Mouse (Mus musculus) T-helper 2 cell (primary cell): ENCODE data around the gene Pla2r1.

Experiments used
- in situ Hi-C: fragments of 300-600 bp; cut with MboI, MseI; formaldehyde crosslinking; loops from one replicate; pipeline ENCODE4 v1.15.1; 2025; ENCODE audit warnings: high pct_unique_total_duplicates

The Pla2r1 gene

GRCm38 (mm10) chr2:60404763-60405162 lies 148.3 kb downstream of the Pla2r1 start:
- in situ Hi-C loops: no loop called here

DNA sequence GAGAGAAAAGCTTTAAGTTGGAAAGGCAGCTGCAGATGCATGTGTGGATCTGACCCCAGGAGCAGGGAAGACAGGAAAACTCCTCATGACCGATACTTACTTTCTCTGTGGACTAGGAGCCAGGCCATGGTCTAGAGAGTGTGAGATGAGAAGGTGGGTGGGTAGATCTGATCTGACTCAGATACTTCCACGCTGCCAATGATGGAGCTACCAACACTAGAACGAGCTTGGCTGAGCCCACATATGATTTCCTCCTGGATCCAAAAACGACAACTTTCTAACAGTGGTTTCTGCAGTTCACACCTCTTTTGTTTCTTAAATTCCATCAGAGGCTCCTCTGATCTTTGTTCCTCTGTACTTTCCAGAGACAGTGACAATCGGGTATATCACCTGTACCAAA lies 151.4 kb downstream of the Pla2r1 start:
- in situ Hi-C loops: no loop called here

GRCm38 (mm10) chr2:60393786-60394185 lies 159.3 kb downstream of the Pla2r1 start:
- in situ Hi-C loops: no loop called here

GRCm38 (mm10) chr2:60392286-60392685 lies 160.8 kb downstream of the Pla2r1 start:
- in situ Hi-C loops: no loop called here

DNA sequence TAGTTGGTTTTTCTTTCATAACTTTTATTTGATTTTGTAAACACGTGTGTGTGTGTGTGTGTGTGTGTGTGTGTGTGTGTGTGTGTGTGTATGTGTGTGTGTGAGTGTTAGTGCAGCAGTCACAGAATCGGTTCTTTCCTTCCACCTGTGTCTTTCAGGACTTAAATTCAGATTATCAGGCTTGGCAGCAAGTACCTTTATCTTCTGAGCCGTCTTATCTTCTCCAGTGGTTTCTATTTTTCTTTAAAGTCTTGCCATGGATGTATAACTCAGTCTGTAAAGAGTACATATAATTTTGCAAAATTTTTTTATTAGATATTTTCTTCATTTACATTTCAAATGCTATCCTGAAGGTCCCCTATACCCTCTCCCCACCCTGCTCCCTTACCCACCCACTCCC lies 165.7 kb downstream of the Pla2r1 start:
- in situ Hi-C loops: no loop called here

DNA sequence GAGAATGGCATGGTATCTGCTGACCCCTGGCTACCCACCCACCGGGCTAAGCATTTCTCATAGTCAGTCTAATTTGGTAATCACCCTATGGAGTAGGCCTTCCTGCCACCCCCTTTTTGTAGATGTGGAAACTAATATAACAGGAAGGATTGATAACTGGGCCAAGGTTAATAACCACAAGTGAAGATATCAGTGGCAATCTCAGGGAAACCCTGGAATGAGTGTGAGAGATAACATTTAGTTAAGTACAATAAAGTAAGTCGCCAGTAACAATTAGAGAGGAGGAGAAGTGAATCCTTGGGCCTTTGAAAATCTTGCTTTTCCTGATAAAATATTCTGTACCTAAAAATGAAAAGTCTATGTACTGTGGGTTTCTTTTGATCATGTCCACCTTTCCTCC lies 166.3 kb downstream of the Pla2r1 start:
- in situ Hi-C loops: no loop called here

DNA sequence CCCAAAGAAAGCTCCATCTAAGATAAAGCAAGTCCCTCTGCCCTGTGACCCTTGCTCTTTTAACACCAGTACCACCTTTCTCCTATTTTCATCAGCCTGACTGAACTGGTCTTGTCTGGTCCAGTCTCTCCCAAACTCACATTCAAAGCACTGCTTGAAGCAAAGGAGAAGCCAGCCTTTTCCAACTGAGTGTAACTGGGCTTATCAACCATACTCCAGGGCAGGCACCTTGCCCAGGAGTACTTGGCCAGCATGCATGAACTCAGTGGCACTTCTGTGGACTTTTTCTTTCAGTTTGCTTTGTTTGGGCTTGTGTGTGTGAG lies 168.4 kb downstream of the Pla2r1 start:
- in situ Hi-C loops: no loop called here

DNA sequence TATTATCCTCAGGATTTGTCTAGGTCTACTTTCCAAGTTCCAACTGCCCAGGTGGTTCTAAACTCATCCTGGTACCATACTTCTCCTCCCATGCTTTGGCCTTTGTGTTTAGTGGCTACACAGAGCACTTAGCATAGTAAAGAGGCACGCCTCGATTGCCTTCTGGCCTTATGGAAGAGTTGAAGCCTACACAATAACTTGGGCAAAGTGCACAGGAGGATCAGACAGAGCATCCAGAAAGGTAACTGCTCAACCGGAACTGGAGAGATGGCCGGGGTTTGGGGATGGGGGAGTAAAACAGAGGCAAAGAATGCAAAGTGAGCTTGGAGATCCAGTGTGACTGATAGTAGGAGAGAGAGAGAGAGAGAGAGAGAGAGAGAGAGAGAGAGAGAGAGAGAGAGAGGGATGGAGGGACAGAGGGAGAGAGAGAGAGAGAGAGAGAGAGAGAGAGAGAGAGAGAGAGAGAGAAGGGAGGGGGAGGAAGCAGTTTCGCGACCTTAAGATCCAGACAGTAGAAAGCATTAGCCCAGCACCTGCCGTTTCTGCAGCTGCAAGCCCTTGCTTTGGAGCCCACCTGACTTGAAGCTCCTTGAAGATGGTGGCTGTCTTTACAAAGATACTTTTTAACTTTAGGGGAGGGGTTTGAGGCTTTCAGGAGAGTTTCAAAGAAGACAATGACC lies 168.9 kb downstream of the Pla2r1 start:
- in situ Hi-C loops: no loop called here

DNA sequence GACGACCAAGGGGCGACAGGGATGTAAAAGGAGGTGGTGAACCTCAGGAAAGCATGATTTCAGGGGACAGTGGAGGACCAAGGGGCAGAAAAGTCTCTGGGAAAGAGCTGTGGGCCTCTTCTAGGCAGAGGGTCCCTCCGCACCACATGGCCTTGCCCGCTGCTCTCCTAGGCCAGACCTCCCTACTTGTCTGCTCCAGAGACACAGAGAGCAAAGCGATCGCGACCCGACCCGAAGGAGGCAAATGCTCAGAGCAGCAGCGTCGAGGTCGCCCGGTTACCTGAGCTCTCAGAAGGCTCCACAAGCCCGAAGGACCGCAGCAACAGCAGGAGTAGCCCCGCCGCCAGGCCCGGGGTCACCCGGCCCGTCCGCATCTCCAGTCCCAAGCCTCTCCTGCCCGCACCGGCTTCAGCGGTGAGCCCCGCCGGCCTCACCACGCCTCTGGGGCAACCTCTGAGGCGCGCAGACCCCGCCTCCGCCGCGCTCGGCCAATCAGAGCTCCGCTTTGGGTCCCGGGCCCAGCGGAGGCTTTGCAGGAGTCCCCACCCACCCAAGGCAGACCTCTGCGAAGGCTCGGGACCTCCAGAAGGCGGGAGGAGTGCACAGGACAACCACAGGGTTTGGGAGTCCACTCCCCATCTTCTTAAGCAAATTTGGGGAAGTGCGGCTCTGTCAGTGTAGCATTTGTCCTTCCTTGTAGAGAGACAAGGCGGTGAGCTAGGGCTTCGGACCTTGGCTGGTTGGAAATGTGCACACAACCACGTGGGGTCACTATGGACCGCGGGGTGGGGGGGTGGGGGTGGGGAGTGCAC lies 170.0 kb downstream of the Pla2r1 start, which contains the start of gene Ly75:
Gene Ly75, minus strand, starts transcription at position 446 of the 812 bp plus-strand sequence.
- in situ Hi-C loops: no loop called here

DNA sequence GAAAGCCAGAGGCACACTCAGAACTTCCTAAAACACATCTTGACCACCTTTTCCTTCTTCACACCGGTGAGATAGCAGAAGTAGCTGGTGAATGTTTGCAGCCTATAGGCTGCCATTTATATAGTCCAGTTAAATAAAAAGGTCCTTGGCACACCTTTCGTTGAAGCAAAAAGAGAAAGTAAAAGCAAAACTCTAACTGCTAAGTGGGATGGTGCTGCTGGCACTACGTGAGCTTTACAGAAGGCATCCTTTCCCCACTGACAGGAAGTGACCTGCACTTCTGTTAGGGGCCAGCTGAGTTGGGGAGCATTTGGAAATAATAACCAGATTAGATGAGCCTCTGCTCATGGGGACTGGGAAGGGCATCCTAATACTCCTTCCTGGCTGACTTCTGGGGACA lies 170.8 kb downstream of the Pla2r1 start:
- in situ Hi-C loops: no loop called here

DNA sequence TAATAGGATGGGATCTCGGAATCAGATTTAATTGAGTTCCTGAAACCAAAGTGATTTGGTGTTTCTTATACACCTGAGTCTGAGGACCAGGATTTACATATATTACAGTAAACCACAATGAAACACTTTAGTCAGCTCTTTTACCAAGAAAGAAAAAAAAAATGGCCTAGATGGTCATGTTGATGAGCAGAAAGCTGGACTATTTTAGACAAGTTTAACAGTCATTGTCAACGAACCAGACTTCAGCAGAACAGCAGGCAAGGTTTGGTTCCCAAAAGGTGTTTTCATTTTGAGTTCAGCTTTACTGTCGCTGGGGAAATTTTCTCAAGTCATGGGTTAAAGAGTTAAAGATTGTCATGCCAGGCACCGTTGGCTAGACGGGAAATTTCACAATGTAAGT lies 175.8 kb downstream of the Pla2r1 start:
- in situ Hi-C loops: no loop called here

- in situ Hi-C loops: no loop called here
Measured at GRCm38 (mm10) chr2:60375608-60376107, 177.4 kb downstream of the Pla2r1 start.

DNA sequence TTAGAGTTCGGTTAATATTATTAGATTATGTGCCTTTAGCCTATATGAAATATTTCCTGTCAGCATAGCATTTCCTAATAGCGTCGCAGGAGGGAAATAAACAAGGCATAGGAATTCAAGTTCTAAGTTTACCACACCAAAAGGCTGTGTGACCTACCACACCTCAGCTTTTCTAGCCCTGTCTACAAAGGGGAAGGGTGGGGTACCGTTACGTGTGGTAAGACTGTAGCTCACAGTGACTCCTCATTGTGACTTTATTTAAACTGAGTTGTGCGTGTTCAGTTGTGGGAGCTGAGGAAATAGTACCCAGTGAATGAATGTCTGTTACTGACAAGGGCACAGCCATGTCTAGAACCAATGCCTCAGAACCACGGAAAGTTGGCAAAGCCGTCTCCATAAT lies 178.0 kb downstream of the Pla2r1 start:
- in situ Hi-C loops: no loop called here

- in situ Hi-C loops: no loop called here
Measured at GRCm38 (mm10) chr2:60370188-60370587, 182.9 kb downstream of the Pla2r1 start.

GRCm38 (mm10) chr2:60369454-60369853 lies 183.7 kb downstream of the Pla2r1 start:
- in situ Hi-C loops: no loop called here

GRCm38 (mm10) chr2:60367871-60368270 lies 185.2 kb downstream of the Pla2r1 start:
- in situ Hi-C loops: no loop called here
